Mouse (Mus musculus) ovary, postnatal 36 days (tissue): Measurements from ENCODE around the gene BC048671.

Experiments
- DNase-seq: peaks from one replicate; pipeline ENCODE4 v3.0.0; 2022; ENCODE audit warnings: low spot score, mixed read lengths

The BC048671 gene

GRCm38 (mm10) chr6:90300919-90301318 lies at the start of gene BC048671:
Gene BC048671 (plus strand): TSS chr6:90301219.
- no peak for DNase-seq

- no peak for DNase-seq
Measured at GRCm38 (mm10) chr6:90288265-90288664, 12.8 kb upstream of the BC048671 start.

GRCm38 (mm10) chr6:90306315-90306975 lies 5.4 kb downstream of the BC048671 start:
- DNase-seq = no peak

- DNase-seq = no peak
Measured at GRCm38 (mm10) chr6:90308839-90309778, 8.1 kb downstream of the BC048671 start.

- DNase-seq = no peak
Measured at GRCm38 (mm10) chr6:90315961-90316360, 14.9 kb downstream of the BC048671 start.

GRCm38 (mm10) chr6:90317510-90318258 lies 16.7 kb downstream of the BC048671 start:
- DNase-seq = no peak

- no peak for DNase-seq
Measured at GRCm38 (mm10) chr6:90319019-90319418, 18.0 kb downstream of the BC048671 start.

GRCm38 (mm10) chr6:90319475-90320191 lies 18.6 kb downstream of the BC048671 start:
- DNase-seq = peak; percentile 10

- DNase-seq = no peak
Measured at GRCm38 (mm10) chr6:90320429-90320828, 19.4 kb downstream of the BC048671 start.

- no peak for DNase-seq
Measured at GRCm38 (mm10) chr6:90321811-90322210, 20.8 kb downstream of the BC048671 start.

GRCm38 (mm10) chr6:90324026-90324425 lies 23.0 kb downstream of the BC048671 start:
- no peak for DNase-seq

- no peak for DNase-seq
Measured at GRCm38 (mm10) chr6:90324463-90324862, 23.4 kb downstream of the BC048671 start.

GRCm38 (mm10) chr6:90324991-90325390 lies 24.0 kb downstream of the BC048671 start, which contains the start of gene Chst13:
Gene Chst13 (minus strand): TSS chr6:90325185.
- peak; percentile 31 for DNase-seq

- DNase-seq = no peak
Measured at GRCm38 (mm10) chr6:90327670-90328069, 26.7 kb downstream of the BC048671 start.

- DNase-seq = peak; percentile 38
Measured at GRCm38 (mm10) chr6:90329953-90330352, 28.9 kb downstream of the BC048671 start.

GRCm38 (mm10) chr6:90332561-90333425 lies 31.8 kb downstream of the BC048671 start, which contains the start of gene Uroc1:
Gene Uroc1 (plus strand): TSS chr6:90333284.
- no peak for DNase-seq

GRCm38 (mm10) chr6:90334244-90334643 lies 33.2 kb downstream of the BC048671 start:
- DNase-seq = no peak

- DNase-seq = no peak
Measured at GRCm38 (mm10) chr6:90342343-90342742, 41.3 kb downstream of the BC048671 start.

GRCm38 (mm10) chr6:90347183-90347582 lies 46.2 kb downstream of the BC048671 start:
- no peak for DNase-seq

GRCm38 (mm10) chr6:90348500-90348899 lies 47.5 kb downstream of the BC048671 start:
- DNase-seq = no peak
